Mouse (Mus musculus): ENCODE data around the gene Rab3b. TPM values are rescaled to one million over a fixed set of nuclear protein-coding genes. Genes with fewer than 3 reads are reported as not detected.
A peak's percentile ranks its signal among the peaks of the same experiment; 100 is the strongest.

Rab3b gene
- 11.1 and 11.7 TPM in 2 replicates for polyA plus RNA-seq (2015; fragmentation: Nextera tagmentation; extraction: Ambion mirVana)

- Histone ChIP-seq H3K4me2 (replicated peaks) (peak within 1 kb of the TSS; percentile 100), H3K4me3 (replicated peaks) (peak within 1 kb of the TSS; percentile 60), H3K36me3 (no peaks in the 10 kb centered on the region), H3K9me3 (no peaks in the 10 kb centered on the region), H3K27me3 (replicated peaks) (no peaks in the 10 kb centered on the region), H3K4me1 (replicated peaks) (0 out of 2 replicates have a peak, but pooled peaks cover 6% of the 10 kb centered on the region), H3K27ac (no peak within 1 kb of the TSS), H3K9ac (peak within 1 kb of the TSS; percentile 59)
- peak; percentile 97 for ATAC-seq
- under 1% methylated on average over 46 of the region's 46 CpGs for WGBS
Measured at GRCm38 (mm10) chr4:108878963-108879822, at the start of gene Rab3b. Rab3b (plus strand) TSS chr4:108879063.

DNA sequence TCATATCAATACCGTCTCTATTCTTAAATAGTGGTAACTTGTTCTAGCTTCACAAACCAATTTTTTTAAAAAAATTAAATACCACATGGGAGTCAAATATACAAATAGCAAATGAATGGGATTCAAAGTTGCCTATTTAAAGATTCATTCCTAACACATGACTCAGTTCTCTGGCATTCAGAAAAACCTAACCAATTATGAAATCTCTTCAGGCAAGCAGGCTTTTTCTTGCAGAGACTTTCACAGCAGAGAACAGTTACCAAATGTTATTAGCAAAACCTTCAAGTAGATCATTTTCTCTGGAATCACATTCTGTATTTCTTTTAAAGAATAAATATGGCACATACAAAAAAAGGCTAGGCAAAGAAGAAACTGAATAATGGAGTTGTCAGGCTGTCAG is 48.2 kb upstream of the Rab3b start:
- WGBS: 85% methylated on average over 1 of the region's 1 CpGs
- no peaks in the 10 kb centered on the region for H3K27me3 ChIP-seq (replicated peaks)
- no peak overlapping the region for H3K4me3 ChIP-seq (replicated peaks)
- no peak overlapping the region for H3K9ac ChIP-seq
- H3K4me2 ChIP-seq (replicated peaks): no peak overlapping the region
- no peak overlapping the region for H3K27ac ChIP-seq
- H3K36me3 ChIP-seq: peaks cover 6% of the 10 kb centered on the region; the same call in 1 of the 2 replicates
- peaks cover 6% of the 10 kb centered on the region for H3K4me1 ChIP-seq (replicated peaks)
- no peak for ATAC-seq
- H3K9me3 ChIP-seq: no peaks in the 10 kb centered on the region

DNA sequence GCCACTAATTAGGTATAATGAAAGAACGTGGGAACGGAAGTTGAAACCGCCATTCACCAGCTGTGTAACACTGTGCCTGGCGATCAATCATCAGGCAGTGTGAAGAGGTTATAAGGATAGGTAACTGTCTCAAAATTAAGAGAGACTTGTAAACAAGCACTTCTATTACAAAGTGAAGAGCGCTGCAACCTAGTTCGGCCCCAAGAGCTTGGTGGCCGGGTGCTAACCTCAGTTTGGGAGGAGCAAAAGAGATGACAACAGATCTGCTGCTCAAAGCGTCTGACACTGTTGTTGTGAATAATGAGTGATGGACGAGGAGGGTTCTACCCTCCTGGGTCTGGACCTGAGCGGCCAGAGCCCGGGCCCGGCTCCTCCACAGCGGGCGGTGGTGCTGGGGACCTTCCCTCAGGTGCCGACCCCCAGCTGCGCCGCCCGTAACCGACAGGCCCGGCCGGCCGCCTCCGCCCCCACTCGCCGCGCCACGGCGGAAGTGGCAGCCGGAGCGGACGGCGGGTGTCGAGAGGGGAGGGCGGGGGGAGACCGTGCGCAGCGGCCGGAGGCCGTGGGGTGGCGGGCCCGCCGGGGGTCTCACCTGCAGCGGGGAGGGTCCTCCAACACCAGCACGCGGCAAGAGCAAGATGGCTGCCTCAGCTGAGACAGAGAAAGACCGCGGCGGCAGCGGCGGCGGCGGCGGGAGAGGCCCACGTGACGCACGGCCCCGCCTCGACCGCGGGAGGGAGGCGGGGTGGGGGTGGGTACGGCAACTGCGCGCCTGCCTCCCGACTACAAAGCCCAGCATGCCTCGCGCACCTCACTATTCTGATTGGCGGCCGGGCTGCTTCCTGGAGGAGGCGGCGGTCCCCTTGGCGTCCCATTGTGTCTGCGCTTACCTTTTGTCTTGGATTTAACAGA is 45.7 kb upstream of the Rab3b start, which contains the start of gene Btf3l4:
Gene Btf3l4, minus strand, starts transcription at position 699 of the 912 bp plus-strand sequence.
- peak; percentile 94 for ATAC-seq
- H3K27me3 ChIP-seq (replicated peaks): no peaks in the 10 kb centered on the region

GRCm38 (mm10) chr4:108833828-108834114 is 45.1 kb upstream of the Rab3b start:
- Histone ChIP-seq H3K4me1 (replicated peaks) (peaks cover 10% of the 10 kb centered on the region), H3K4me3 (replicated peaks) (peak overlapping the region; percentile 88), H3K27ac (peak overlapping the region; percentile 98), H3K9ac (peak overlapping the region; percentile 71), H3K36me3 (no peaks in the 10 kb centered on the region), H3K27me3 (replicated peaks) (no peaks in the 10 kb centered on the region), H3K4me2 (replicated peaks) (peak overlapping the region; percentile 69), H3K9me3 (no peaks in the 10 kb centered on the region)
- WGBS: 0% methylated on average over 6 of the region's 6 CpGs
- ATAC-seq: no peak; the same call in 1 of the 2 replicates

More for the DNA sequence above, 45.7 kb upstream of the Rab3b start, which contains the start of gene Btf3l4:
- Histone ChIP-seq H3K4me2 (replicated peaks) (peak within 1 kb of the TSS; percentile 69), H3K9ac (peak within 1 kb of the TSS; percentile 95), H3K9me3 (no peaks in the 10 kb centered on the region), H3K4me1 (replicated peaks) (peaks cover 10% of the 10 kb centered on the region), H3K36me3 (no peaks in the 10 kb centered on the region), H3K4me3 (replicated peaks) (peak within 1 kb of the TSS; percentile 88), H3K27ac (peak within 1 kb of the TSS; percentile 98)
- under 1% methylated on average over 73 of the region's 73 CpGs for WGBS

DNA sequence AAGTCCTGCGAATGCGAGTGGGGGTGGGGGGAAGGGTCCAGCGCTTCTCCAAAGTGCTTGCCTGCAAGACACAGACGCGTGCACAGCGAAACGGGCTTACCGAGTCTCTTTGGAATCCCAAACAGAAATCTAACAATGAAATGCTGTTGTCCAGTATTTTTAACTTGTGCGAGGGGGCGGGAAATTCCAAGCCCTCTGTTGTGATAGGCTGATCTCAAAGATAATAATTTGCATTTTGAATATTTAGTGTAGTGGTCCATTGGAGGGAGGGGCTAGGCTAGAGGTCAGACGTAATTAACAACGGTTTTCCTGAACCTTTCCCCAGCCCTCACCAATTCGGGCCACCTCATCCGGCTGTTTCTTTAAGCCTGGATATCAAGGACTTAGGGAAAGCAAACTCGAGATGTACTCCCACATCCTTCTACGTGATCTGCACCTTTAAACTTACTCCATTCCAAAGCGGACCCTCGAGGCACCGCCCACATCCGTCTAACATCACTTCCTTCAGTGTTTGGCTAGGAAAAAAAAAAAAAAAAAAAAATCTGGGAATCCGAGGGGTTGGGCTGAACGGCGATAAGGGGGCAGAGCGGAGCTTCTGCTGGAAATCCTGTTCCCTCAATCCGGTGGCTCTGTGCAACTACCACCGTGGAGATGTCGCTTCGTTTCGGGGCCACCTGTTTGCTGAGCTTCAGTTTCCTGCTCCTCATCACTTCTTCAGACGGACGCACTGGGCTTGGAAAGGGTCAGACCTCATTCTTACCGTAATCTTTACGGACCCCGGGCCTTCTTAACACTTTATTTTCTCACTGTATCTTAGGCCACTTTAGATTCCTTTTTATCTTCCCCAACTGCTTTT is 44.5 kb upstream of the Rab3b start, which contains the start of gene Txndc12:
Gene Txndc12, plus strand, starts transcription at position 487 of the 856 bp plus-strand sequence.
- Histone ChIP-seq H3K27ac (peak within 1 kb of the TSS; percentile 98), H3K9ac (peak within 1 kb of the TSS; percentile 95), H3K36me3 (no peaks in the 10 kb centered on the region), H3K27me3 (replicated peaks) (no peaks in the 10 kb centered on the region), H3K4me3 (replicated peaks) (peak within 1 kb of the TSS; percentile 88), H3K4me1 (replicated peaks) (peaks cover 10% of the 10 kb centered on the region), H3K4me2 (replicated peaks) (peak within 1 kb of the TSS; percentile 69), H3K9me3 (no peaks in the 10 kb centered on the region)
- peak; percentile 87 for ATAC-seq
- under 1% methylated on average over 34 of the region's 34 CpGs for WGBS

GRCm38 (mm10) chr4:108834971-108835311 is 43.9 kb upstream of the Rab3b start:
- Histone ChIP-seq H3K4me3 (replicated peaks) (peak overlapping the region; percentile 88), H3K4me1 (replicated peaks) (peaks cover 10% of the 10 kb centered on the region), H3K4me2 (replicated peaks) (peak overlapping the region; percentile 69), H3K27me3 (replicated peaks) (no peaks in the 10 kb centered on the region), H3K36me3 (no peaks in the 10 kb centered on the region), H3K9ac (peak overlapping the region; percentile 64), H3K9me3 (no peaks in the 10 kb centered on the region), H3K27ac (peak overlapping the region; percentile 98)
- no peak for ATAC-seq
- under 1% methylated on average over 15 of the region's 15 CpGs for WGBS

GRCm38 (mm10) chr4:108835496-108835895 is 43.4 kb upstream of the Rab3b start:
- H3K27me3 ChIP-seq (replicated peaks): no peaks in the 10 kb centered on the region
- no peaks in the 10 kb centered on the region for H3K9me3 ChIP-seq
- 50% methylated on average over 3 of the region's 3 CpGs for WGBS
- no peaks in the 10 kb centered on the region for H3K36me3 ChIP-seq
- peak overlapping the region; percentile 88 for H3K4me3 ChIP-seq (replicated peaks)
- H3K9ac ChIP-seq: peak overlapping the region; percentile 64
- H3K4me2 ChIP-seq (replicated peaks): peak overlapping the region; percentile 69
- ATAC-seq: no peak
- H3K27ac ChIP-seq: peak overlapping the region; percentile 98; the same call in 1 of the 2 replicates
- peaks cover 10% of the 10 kb centered on the region for H3K4me1 ChIP-seq (replicated peaks)

- 64% methylated on average over 4 of the region's 4 CpGs for WGBS
- no peak overlapping the region for H3K27ac ChIP-seq
- peaks cover 6% of the 10 kb centered on the region; the same call in 1 of the 2 replicates for H3K4me1 ChIP-seq (replicated peaks)
- no peak overlapping the region for H3K4me2 ChIP-seq (replicated peaks)
- H3K27me3 ChIP-seq (replicated peaks): no peaks in the 10 kb centered on the region
- ATAC-seq: no peak
- no peaks in the 10 kb centered on the region for H3K36me3 ChIP-seq
- H3K9ac ChIP-seq: no peak overlapping the region
- H3K9me3 ChIP-seq: no peaks in the 10 kb centered on the region
- H3K4me3 ChIP-seq (replicated peaks): no peak overlapping the region
Measured at GRCm38 (mm10) chr4:108838031-108838430, 40.8 kb upstream of the Rab3b start.

- 67% methylated on average over 7 of the region's 7 CpGs for WGBS
- H3K4me1 ChIP-seq (replicated peaks): peaks cover 3% of the 10 kb centered on the region; the same call in 1 of the 2 replicates
- ATAC-seq: no peak
- no peak overlapping the region for H3K4me3 ChIP-seq (replicated peaks)
- H3K27me3 ChIP-seq (replicated peaks): no peaks in the 10 kb centered on the region
- H3K27ac ChIP-seq: no peak overlapping the region
- H3K9me3 ChIP-seq: no peaks in the 10 kb centered on the region
- H3K36me3 ChIP-seq: no peaks in the 10 kb centered on the region
- no peak overlapping the region for H3K9ac ChIP-seq
- H3K4me2 ChIP-seq (replicated peaks): no peak overlapping the region
Measured at GRCm38 (mm10) chr4:108841920-108842578, 36.8 kb upstream of the Rab3b start.

- no peak for ATAC-seq
- H3K27ac ChIP-seq: no peak overlapping the region
Measured at GRCm38 (mm10) chr4:108843336-108843735, 35.5 kb upstream of the Rab3b start.

More at GRCm38 (mm10) chr4:108843336-108843735, 35.5 kb upstream of the Rab3b start:
- H3K4me1 ChIP-seq (replicated peaks): no peaks in the 10 kb centered on the region; the same call in 1 of the 2 replicates
- no peak overlapping the region for H3K4me3 ChIP-seq (replicated peaks)
- no peaks in the 10 kb centered on the region for H3K9me3 ChIP-seq
- no peaks in the 10 kb centered on the region for H3K27me3 ChIP-seq (replicated peaks)
- H3K36me3 ChIP-seq: no peaks in the 10 kb centered on the region
- no peak overlapping the region for H3K9ac ChIP-seq
- no peak overlapping the region for H3K4me2 ChIP-seq (replicated peaks)

Measured in intestine, embryonic 15.5 days (tissue).